Mouse (Mus musculus): ENCODE measurements around the gene Gm28051.

The Gm28051 gene

DNA sequence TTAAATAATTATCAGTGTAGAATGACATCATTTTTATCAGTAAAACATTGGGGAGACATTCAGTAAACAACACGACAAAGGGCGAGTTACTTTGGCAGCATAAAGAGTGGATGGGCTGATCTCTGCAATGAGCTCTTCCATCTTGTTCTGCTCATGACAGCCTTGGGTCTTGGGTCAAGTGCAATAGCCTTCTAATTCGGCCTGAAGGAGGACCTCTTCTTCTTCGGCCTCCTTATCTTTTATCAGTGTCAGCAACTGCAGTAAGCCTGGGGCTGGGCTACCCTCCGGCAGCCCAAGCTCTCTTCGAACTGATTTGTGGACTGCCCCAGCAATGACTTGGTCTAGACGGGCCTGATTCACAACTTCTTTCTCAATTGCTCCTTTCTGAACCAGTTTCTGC lies 15.5 kb downstream of the Gm28051 start:
- DNase-seq = no peak

DNA sequence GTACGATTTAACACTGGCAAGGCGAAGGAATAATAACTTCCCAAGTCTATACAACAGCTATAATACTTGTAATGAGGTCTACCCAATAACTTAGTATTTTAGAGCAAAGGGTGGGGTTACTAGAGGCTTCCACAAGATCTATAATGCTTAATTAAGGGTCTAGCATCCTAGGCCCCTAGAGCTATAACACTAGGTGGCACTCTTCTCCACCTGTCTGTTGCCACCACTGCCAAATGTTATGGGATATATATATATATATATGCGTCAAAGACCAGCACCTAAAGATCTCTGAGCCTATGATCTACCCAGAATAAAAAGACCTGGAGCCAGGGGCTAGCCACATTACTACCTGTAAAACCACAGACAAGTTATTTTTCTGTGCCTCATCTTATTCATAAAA lies 17.3 kb downstream of the Gm28051 start:
- no peak for DNase-seq

DNA sequence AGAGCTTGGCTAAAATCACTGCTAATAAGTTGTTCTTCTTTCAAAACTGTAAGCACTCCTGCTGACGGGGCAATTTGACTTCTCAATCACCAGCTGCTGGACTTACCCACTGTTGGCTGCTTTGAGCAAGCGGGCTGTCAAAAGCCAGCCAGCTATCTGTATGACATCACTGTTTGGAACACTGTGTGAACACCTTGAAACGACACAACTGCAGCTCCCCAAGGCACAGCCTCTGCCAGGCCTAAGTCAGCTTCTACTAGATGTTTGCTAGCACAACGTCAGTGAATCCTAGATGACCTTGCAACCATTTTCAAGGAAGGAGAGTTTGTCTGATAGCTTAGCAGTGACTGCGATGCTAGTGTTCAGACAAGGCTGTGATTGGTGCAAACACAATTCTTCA lies 18.5 kb downstream of the Gm28051 start:
- no peak for DNase-seq

DNA sequence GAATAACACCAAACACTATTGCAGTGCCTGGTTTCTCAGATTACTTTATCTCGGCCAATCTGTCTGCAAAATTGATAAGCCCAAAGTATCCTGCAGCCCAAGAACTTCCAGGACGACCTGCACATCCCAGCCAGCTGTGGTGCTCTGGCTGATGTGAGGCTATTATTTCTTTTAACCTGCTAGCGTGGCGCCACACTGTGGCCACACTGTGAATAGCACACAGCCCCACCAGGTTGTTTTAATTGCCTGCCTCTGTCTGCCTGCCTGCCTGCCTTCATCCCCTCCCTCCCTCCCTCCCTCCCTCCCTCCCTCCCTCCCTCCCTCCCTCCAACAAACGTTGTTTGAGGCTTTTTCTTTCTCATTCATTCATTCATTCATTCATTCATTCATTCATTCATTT lies 24.2 kb downstream of the Gm28051 start:
- DNase-seq = peak; percentile 62 to 64

DNA sequence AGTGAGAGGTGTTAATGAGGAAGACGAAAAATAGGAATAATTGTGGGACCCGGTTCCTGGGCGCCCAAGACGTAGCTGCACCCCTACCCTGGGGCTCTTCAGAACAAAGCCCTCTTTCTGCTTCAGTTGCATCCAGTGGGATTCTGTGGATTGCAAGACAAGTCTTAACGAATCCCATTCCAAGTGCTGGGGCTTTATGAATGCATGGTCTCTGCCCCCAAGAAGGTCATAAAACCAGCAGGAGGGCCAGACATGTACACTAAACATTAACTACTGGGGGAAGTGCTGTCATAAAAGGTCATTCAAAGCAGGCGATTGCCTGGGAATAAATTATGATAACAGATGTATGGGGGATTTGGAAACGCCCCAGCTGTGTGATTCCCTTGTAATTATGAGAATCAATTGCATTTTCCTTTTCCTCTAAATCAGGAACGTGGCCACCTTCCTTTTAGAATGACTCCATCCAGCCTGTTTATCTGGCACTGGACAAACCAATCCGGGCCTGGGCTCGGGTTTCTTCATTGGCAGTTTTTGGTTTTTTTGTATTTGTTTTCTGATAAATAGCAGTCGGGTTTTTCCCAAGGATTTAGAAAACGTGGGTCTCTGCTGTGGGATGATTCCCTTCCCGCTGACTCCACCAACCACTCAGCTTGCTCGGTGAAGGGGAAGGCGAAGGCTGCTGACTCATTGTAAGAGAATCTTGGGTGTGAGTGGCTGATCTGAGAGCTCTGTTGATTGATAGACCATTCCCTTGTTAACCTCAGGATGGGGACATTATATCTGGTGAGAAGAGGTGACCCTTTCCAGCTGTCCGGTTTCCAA lies 26.6 kb downstream of the Gm28051 start:
- DNase-seq = no peak

DNA sequence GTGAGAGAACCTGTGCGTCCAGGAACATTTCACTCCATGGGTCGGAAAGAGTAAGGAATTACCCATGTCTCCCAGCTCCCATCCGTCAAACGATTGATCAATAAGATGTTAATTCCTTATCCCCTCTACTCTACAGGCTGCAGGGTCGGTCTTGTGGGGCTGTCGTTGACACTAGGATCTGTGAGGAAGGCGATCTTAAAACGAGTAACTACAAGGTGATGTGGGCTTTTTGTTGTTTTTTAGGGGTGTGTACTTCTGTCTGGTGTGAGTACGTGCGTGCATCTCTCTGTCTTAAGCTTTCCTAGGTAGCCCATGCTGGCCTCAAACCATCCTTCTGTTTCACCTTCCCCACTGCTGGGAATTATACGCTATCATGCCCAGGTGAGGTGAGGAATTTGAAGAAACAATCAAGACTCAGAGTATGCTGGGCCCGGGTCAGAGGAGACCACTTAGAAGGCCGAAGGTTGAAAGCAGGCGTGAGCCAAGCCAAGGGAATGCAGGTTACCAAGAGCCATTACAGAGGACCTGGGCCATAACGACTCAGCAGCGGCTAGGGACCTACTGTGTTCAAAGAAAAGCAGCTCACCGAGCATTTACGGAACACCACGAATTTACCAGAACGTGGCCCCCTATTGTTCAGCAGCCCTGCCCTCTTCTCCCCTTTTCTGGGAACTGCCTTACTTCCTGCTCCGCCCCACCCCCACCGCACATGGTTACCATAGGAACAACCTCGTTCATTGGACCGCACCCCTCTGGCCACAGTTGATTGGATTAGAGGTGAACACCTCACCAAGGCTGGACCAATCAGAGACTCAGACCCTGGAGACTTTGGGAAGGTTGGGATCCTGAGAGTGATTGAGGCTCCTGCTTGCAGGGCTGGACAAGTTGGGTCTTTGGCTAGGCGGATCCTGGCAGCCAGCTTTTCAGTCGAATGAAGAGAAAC lies 27.4 kb downstream of the Gm28051 start:
- peak; percentile 43 to 57 for DNase-seq

DNA sequence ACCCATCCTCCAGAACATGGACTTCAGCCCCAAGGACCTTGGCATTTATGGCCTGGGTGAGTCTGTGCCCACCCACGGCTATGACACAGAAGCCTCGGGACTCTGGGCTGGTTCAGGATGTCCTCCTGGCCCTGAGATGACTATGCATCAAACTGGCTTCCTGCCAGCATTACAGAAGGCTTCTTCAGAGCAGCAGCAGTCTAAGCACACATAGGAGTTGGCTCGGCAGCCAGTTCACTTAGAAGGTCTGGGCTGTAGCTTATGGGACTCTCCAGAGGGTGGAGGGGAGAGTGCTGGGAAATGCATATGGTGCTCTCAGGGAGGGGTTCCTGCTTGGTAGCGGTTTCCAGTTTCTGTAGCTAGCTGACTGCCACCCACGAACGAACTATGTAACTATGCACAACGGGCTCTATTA lies 31.8 kb downstream of the Gm28051 start:
- no peak for DNase-seq

DNA sequence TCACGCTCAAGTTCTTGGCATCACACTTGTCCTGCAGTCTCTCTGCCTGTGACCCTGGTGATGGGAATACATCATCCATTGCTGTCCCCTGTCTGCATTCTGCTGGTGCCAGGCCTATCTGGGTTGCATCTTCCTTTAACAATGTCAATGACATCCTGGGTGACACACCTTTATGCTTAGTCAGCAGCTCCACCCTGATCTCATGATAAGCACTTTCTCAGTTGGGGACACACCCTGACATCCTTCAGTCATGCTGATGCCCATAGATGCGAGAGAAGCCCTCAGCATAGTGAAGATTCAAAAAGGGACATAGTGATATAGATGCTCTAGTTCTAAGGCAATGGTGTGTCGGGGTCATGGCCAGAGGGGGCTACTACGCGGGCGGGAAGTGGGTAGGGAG lies 32.4 kb downstream of the Gm28051 start:
- no peak for DNase-seq

DNA sequence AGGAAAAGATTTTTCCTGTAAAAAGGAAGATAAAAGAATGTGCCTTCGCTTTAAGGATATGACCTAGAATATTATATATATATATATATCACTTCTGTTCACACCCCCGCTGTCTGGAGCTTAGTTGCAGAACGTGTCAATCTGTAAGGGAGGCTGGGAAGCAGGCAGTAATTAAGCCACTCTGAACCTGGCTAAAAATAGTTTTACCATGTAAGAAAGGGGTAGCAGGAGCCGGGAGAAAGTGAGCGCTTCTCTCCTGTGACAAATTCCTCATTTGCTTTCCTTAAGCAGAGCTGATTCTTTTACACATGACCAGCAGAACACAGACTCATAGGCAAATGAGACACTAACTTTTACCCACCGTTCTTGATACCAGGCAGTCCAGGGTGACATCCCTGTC lies 33.7 kb downstream of the Gm28051 start:
- no peak for DNase-seq

DNA sequence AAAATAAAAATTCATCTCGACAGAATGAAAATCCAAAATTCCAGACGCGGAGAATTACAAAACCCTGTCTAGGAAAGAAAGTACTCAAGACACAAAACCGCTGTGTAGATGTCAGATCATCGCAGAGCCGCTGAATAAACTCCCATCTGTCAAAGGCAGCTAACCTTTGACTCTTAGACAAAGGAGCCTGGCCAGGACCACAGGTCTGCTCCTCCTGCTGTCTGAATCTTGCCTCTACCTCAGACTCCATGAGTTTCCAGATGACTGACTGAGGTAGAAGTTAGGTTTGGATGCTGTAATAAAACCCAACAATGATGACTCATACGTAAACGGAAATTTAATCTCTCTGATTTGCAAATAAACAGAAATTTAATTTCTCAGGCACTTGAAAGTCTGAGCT lies 34.6 kb downstream of the Gm28051 start:
- no peak for DNase-seq

DNA sequence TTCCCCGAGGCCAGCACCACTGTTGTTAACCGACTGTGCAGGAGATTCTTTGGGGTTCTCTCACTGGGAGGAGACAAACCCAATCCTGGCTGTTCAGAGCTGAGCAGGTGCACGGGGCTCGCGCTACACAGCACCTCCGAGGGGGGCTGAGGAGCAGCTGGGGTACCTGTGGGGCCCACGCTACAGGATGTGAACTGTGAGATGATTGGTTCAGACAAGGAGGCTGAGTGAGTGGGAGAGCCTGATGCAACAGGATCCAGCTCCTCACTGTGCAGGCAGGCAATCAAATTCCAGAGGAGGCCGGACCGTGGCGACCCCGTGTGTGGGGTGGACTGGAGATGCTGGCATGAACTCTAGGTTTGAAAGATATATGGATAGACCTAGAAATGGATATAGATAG lies 35.1 kb downstream of the Gm28051 start:
- DNase-seq = peak in 1 of 2 experiments; percentile 73

DNA sequence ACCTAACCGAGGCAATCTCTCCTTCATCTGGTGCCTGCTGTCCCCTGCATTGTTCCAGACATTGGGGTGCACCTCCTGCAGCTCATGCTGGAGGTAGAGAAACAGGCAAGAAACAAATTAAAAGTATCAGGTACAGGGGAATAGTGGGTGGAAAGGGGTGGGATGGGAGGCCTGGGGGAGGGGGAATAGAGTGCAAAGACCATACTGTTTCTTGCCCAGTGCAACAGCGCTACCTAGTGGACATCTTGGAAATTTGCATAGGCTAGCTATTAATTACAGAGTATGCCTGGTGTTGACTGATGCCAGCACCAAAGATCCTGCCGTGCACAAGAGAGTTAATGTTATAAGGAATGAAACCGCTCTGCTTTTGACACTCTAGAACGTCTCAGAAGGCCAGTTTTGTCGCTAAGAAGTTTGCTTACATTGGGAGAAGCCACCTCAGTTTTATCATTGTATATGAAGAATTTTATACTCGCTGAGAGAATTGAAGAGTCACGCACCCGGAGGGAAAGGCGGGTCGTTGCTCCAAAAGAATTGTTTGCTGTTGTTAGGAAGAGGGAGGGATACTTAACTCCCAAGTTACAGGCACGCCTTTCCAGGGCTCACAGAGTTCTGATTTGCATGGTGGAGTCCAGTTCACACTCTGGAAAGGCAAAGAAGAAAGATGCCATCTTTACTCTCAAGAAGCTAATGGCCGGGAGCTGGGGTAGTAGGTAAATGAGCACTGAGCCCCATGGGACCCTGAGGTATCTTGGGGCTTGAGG lies 37.8 kb downstream of the Gm28051 start:
- DNase-seq = peak in 1 of 2 experiments; percentile 45

DNA sequence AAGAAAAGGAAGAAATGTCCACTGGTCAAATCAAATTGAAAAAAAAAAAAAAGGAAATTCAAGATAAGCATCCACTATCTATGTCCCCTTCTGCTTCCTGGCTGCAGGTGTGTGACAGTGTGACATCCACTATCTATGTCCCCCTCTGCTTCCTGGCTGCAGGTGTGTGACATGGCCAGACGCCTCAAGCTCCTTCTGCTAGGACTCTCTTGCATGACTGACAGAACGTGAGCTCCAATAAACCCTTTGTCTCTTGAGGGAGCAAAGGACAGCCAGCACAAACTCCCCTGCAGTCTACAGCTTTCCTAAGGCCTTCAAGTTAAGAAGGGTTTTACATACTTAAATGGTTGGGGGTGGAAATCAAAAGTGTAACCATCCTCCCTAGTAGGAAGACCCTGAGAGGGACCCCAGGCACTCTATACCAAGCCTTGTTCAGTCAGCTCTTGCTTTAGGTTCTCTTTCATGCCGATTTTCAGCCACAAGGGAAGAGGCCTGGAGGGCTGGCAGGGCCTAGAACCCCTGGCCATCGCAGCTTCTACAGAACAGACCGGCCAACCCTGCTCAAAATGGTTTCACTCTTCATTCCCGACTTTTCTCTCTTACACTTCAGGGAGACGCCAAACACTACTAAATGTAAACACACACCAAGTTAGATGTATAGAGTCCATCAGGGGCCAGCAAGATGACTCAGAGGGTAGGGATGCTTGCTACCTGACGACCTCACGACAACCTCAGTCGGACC lies 42.7 kb downstream of the Gm28051 start:
- DNase-seq = no peak

DNA sequence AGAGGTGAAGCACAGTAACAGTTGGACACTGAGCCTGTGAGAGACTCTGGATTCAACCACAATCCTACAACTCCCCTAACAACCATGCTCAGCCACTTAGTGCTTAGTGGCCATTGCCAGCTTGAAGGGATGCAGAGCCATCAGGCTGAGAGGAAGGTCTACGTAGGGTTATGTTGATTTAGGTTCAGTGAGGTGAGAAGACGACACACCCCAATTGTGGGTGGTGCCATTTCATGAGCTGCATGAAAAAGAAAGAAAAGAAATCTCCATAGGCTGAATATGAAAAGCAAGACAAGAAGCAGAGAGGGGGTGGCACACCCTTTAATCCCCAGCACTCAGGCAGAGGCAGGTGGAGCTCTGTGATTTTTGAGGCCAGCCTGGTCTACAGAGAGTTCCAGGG lies 43.4 kb downstream of the Gm28051 start:
- DNase-seq = no peak

DNA sequence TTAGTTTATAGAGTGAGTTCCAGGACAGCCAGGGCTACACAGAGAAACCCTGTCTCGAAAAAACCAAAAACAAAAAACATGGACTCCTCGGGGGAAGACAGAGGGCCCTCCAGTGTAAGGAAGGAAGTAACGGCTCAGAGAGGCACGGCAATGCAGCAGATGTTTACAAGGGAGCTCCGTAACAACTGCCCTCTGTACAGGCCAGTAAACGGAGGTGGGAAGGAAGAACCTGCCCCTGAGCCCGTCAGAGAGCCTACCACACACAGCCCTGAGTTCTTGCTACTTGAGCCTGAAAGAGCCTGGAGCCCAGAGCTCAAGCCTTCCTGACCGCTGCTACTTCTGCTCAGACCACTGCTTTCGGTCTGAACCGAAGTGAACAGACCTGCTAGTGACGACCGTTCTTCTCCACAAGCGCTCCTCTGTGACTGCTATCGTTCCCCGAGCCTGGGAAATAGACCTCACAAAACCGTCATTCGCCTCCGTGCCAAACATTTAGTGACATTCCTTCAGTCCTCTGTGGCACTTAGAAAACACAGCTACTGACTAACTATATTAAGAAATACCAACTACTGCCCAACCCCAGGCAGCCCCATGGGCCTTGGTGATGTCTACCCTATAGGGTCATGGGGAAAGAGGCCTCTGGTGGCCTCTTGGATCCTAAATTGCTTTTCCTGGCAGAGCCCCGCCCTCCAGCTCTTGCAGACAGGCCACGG lies 44.3 kb downstream of the Gm28051 start:
- DNase-seq = no peak

DNA sequence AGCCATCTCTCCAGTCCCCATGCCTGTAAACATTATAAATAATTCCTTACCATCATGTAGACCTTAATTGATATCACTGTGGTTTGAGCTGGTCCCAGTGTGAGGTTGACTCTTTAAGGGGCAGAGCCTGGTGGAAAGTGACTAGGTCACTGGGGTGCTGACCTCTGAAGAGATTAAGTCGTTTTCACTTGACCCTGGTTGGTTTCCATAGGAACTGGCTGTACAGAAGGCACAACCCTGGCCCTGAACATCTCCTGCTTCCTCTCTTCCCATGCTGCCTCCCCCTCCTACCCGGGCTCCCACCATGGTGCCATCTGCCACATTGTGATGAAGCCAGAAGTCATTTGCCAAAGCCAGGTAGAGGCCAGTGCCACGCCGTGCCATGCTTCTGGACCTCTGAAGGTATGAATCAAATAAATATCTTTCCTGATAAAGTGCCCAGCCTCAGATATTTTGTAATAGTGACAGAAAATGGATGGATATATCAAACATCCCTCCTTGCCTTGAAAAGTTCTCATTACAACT lies 46.7 kb downstream of the Gm28051 start:
- no peak for DNase-seq

DNA sequence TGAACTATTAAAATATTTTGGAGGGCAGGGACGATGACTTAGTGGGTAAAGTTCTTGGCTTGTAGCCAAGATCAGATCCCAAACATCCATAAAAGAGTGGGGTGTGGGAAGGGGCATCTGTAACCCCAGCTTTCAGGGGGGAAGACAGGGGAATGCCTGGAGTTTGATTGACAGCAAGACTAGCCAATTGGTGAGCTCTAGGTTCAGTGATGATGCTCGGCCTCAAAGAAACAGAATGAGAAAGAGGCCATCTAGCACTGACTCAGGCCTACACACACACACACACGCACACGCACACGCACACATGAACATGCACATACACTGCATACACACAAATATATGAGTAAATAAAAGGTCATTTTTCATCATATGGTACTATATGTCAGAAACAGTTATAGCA lies 47.7 kb downstream of the Gm28051 start:
- no peak for DNase-seq

DNA sequence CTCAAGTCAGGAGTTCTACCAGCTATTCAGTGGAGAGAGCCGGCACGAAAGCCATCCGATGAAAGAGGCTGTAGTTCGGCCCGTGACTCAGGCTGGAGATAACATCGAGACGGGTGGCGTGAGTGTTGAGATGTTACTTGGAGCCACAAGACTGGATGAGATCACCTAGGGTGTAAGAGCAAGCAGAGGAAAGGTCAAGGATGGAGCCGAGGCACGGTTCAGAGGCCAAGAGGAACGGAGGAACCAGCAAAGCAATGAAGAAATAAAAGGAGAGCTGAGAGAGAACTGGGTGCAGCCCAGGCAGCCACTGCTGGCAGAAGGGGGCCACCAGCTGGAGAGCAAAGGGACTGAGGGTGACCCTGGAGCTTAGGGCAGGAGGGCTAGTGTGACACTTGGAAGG lies 49.3 kb downstream of the Gm28051 start:
- DNase-seq = no peak

DNA sequence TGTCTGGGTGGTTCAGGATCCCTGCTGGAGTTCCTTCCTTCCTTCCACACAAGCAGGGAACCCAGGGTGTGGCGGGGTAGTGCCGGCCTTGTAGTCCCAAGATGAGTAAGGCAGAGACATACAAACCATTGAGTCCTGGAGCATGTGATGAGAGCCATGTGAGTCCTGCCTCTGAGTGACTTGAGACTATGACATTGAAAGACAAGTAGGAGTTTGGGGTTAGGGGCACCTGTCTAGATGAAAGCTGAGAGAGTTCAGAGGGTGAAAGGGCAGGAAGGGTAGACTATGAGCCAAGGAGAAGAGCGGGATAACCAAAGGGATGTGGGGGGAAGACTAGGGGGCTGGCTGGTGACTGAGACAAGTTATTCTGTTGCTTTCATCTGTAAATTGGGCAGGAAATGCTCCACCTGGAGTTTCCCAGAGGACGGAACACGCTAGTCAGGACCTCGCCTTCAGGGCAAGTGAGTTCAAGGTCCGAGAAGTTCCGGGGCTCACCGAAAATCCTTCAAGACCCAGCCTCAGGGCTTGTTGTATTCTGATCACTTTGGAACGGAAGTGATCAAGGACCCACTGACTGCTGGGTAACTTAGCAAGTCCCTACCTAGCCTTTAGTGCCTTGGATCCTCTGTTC lies 50.6 kb downstream of the Gm28051 start:
- DNase-seq = no peak

DNA sequence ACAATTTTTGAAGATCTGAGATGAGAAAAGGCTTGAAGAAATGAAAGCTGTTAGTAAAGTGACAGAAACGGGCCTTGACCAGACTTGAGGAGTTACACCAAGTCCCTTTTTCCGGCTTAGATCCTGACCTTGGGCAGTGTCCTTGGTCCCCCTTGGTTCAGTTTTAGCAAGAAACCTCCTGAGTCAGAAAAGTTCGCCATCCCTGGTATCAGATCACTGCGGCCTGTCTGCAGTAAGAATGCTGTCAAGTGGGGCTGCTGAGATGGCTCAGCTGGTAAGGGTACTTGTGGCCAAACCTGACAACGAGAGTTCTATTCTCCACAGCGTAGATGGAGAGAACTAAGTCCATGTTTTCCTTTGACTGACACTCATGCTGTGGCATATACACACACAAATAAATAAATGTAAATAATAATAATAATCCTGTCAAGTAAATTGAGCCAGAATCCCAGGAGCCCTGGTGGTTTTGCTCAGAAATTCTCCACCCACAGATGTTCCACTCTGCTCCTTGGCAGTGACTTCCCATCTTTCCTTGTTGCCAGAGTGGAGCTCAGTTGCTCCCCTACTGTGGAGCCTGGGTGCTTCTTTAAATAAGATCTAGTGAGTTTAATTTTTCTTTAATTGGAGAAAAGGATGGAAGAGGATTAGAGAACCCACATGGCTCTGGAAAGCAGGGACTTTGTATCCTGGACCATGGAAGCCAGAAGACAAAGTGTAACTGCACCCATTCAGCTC lies 51.5 kb downstream of the Gm28051 start:
- no peak for DNase-seq

All from thymus, postnatal 36 days (tissue).